Mouse (Mus musculus): ENCODE measurements around the gene Tob2. TPM values are rescaled to one million over a fixed set of nuclear protein-coding genes. Genes with fewer than 3 reads are reported as not detected.
A peak's percentile ranks its signal among the peaks of the same experiment; 100 is the strongest.

Tob2 gene
- polyA plus RNA-seq, 1 experiment from 2014 or later, result 11.1 TPM

- Histone ChIP-seq H3K36me3 (ENCODE audit: control insufficient read depth, insufficient read depth, low read length) (peaks cover 35% of the 10 kb centered on the region), H3K9me3 (replicated peaks; ENCODE audit: control insufficient read depth, low read length) (no peaks in the 10 kb centered on the region), H3K9ac (ENCODE audit: low read length) (no peak overlapping the region), H3K27me3 (replicated peaks; ENCODE audit: control insufficient read depth, insufficient read depth, low read length) (no peaks in the 10 kb centered on the region), H3K4me2 (ENCODE audit: low read length) (no peak overlapping the region), H3K4me3 (ENCODE audit: low read depth, low read length) (no peak overlapping the region), H3K4me1 (ENCODE audit: control insufficient read depth, insufficient read depth, low read length) (no peaks in the 10 kb centered on the region), H3K27ac (ENCODE audit: low read depth, low read length) (no peak overlapping the region)
- WGBS, result 91% methylated on average over 9 of the region's 9 CpGs
- DNase-seq (ENCODE audit: low spot score) (no peak), ATAC-seq (no peak)
Observed at GRCm38 (mm10) chr15:81846755-81847154, 11.8 kb downstream of the Tob2 start.

GRCm38 (mm10) chr15:81845724-81846123 is 12.9 kb downstream of the Tob2 start:
- no peaks in the 10 kb centered on the region for H3K4me1 ChIP-seq (ENCODE audit: control insufficient read depth, insufficient read depth, low read length)
- no peak for DNase-seq (ENCODE audit: low spot score)
- 46% methylated on average over 4 of the region's 4 CpGs for WGBS

GRCm38 (mm10) chr15:81845033-81845625 is 13.5 kb downstream of the Tob2 start:
- Histone ChIP-seq H3K27ac (ENCODE audit: low read depth, low read length) (no peak overlapping the region), H3K27me3 (replicated peaks; ENCODE audit: control insufficient read depth, insufficient read depth, low read length) (no peaks in the 10 kb centered on the region), H3K4me1 (ENCODE audit: control insufficient read depth, insufficient read depth, low read length) (no peaks in the 10 kb centered on the region), H3K4me2 (ENCODE audit: low read length) (no peak overlapping the region), H3K9me3 (replicated peaks; ENCODE audit: control insufficient read depth, low read length) (no peaks in the 10 kb centered on the region), H3K9ac (ENCODE audit: low read length) (no peak overlapping the region), H3K4me3 (ENCODE audit: low read depth, low read length) (no peak overlapping the region), H3K36me3 (ENCODE audit: control insufficient read depth, insufficient read depth, low read length) (peaks cover 18% of the 10 kb centered on the region)
- WGBS, result 54% methylated on average over 5 of the region's 5 CpGs
- no peak for DNase-seq (ENCODE audit: low spot score)
- no peak for ATAC-seq

More at GRCm38 (mm10) chr15:81845724-81846123, 12.9 kb downstream of the Tob2 start:
- Histone ChIP-seq H3K9me3 (replicated peaks; ENCODE audit: control insufficient read depth, low read length) (no peaks in the 10 kb centered on the region), H3K4me3 (ENCODE audit: low read depth, low read length) (no peak overlapping the region), H3K9ac (ENCODE audit: low read length) (no peak overlapping the region), H3K36me3 (ENCODE audit: control insufficient read depth, insufficient read depth, low read length) (peaks cover 24% of the 10 kb centered on the region), H3K4me2 (ENCODE audit: low read length) (no peak overlapping the region), H3K27me3 (replicated peaks; ENCODE audit: control insufficient read depth, insufficient read depth, low read length) (no peaks in the 10 kb centered on the region), H3K27ac (ENCODE audit: low read depth, low read length) (no peak overlapping the region)
- no peak for ATAC-seq

GRCm38 (mm10) chr15:81842275-81842674 is 16.3 kb downstream of the Tob2 start:
- DNase-seq (ENCODE audit: low spot score) (no peak), ATAC-seq (no peak)
- Histone ChIP-seq H3K36me3 (ENCODE audit: control insufficient read depth, insufficient read depth, low read length) (no peaks in the 10 kb centered on the region), H3K4me3 (ENCODE audit: low read depth, low read length) (no peak overlapping the region), H3K27ac (ENCODE audit: low read depth, low read length) (no peak overlapping the region), H3K27me3 (replicated peaks; ENCODE audit: control insufficient read depth, insufficient read depth, low read length) (no peaks in the 10 kb centered on the region), H3K9me3 (replicated peaks; ENCODE audit: control insufficient read depth, low read length) (no peaks in the 10 kb centered on the region), H3K4me1 (ENCODE audit: control insufficient read depth, insufficient read depth, low read length) (peaks cover 4% of the 10 kb centered on the region; the same call in 1 of the 2 replicates), H3K9ac (ENCODE audit: low read length) (no peak overlapping the region), H3K4me2 (ENCODE audit: low read length) (no peak overlapping the region)
- WGBS, result 82% methylated on average over 7 of the region's 7 CpGs

GRCm38 (mm10) chr15:81840306-81840705 is 18.3 kb downstream of the Tob2 start:
- DNase-seq (ENCODE audit: low spot score), result no peak
- Histone ChIP-seq H3K9ac (ENCODE audit: low read length) (no peak overlapping the region), H3K27ac (ENCODE audit: low read depth, low read length) (no peak overlapping the region), H3K4me3 (ENCODE audit: low read depth, low read length) (no peak overlapping the region), H3K36me3 (ENCODE audit: control insufficient read depth, insufficient read depth, low read length) (no peaks in the 10 kb centered on the region), H3K4me1 (ENCODE audit: control insufficient read depth, insufficient read depth, low read length) (peaks cover 4% of the 10 kb centered on the region; the same call in 1 of the 2 replicates), H3K4me2 (ENCODE audit: low read length) (no peak overlapping the region), H3K27me3 (replicated peaks; ENCODE audit: control insufficient read depth, insufficient read depth, low read length) (no peaks in the 10 kb centered on the region), H3K9me3 (replicated peaks; ENCODE audit: control insufficient read depth, low read length) (no peaks in the 10 kb centered on the region)
- ATAC-seq, result no peak
- WGBS, result 94% methylated on average over 7 of the region's 7 CpGs

- H3K4me2 ChIP-seq (ENCODE audit: low read length), result no peak overlapping the region
- WGBS, result 55% methylated on average over 5 of the region's 5 CpGs
- H3K4me3 ChIP-seq (ENCODE audit: low read depth, low read length), result no peak overlapping the region
- peaks cover 4% of the 10 kb centered on the region; the same call in 1 of the 2 replicates for H3K4me1 ChIP-seq (ENCODE audit: control insufficient read depth, insufficient read depth, low read length)
- no peak overlapping the region for H3K9ac ChIP-seq (ENCODE audit: low read length)
- H3K27ac ChIP-seq (ENCODE audit: low read depth, low read length), result no peak overlapping the region; the same call in 1 of the 2 replicates
- DNase-seq (ENCODE audit: low spot score), result peak; percentile 75
- no peaks in the 10 kb centered on the region for H3K36me3 ChIP-seq (ENCODE audit: control insufficient read depth, insufficient read depth, low read length)
- H3K9me3 ChIP-seq (replicated peaks; ENCODE audit: control insufficient read depth, low read length), result no peaks in the 10 kb centered on the region
- no peaks in the 10 kb centered on the region for H3K27me3 ChIP-seq (replicated peaks; ENCODE audit: control insufficient read depth, insufficient read depth, low read length)
- ATAC-seq, result peak; percentile 59; the same call in 1 of the 2 replicates
Observed at GRCm38 (mm10) chr15:81839634-81840033, 19.0 kb downstream of the Tob2 start.

- peaks cover 4% of the 10 kb centered on the region; the same call in 1 of the 2 replicates for H3K4me1 ChIP-seq (ENCODE audit: control insufficient read depth, insufficient read depth, low read length)
- H3K9ac ChIP-seq (ENCODE audit: low read length), result no peak overlapping the region
- peak; percentile 19 for DNase-seq (ENCODE audit: low spot score)
- no peaks in the 10 kb centered on the region for H3K36me3 ChIP-seq (ENCODE audit: control insufficient read depth, insufficient read depth, low read length)
- ATAC-seq, result no peak
- no peak overlapping the region for H3K4me3 ChIP-seq (ENCODE audit: low read depth, low read length)
- no peak overlapping the region for H3K27ac ChIP-seq (ENCODE audit: low read depth, low read length)
- H3K9me3 ChIP-seq (replicated peaks; ENCODE audit: control insufficient read depth, low read length), result no peaks in the 10 kb centered on the region
- no peaks in the 10 kb centered on the region for H3K27me3 ChIP-seq (replicated peaks; ENCODE audit: control insufficient read depth, insufficient read depth, low read length)
- 50% methylated on average over 14 of the region's 14 CpGs for WGBS
- H3K4me2 ChIP-seq (ENCODE audit: low read length), result no peak overlapping the region
Observed at GRCm38 (mm10) chr15:81838554-81839235, 19.9 kb downstream of the Tob2 start.

- ATAC-seq (no peak), DNase-seq (ENCODE audit: low spot score) (no peak)
- Histone ChIP-seq H3K27me3 (replicated peaks; ENCODE audit: control insufficient read depth, insufficient read depth, low read length) (no peaks in the 10 kb centered on the region), H3K4me1 (ENCODE audit: control insufficient read depth, insufficient read depth, low read length) (peaks cover 4% of the 10 kb centered on the region; the same call in 1 of the 2 replicates), H3K36me3 (ENCODE audit: control insufficient read depth, insufficient read depth, low read length) (no peaks in the 10 kb centered on the region), H3K4me3 (ENCODE audit: low read depth, low read length) (no peak overlapping the region), H3K4me2 (ENCODE audit: low read length) (no peak overlapping the region), H3K9me3 (replicated peaks; ENCODE audit: control insufficient read depth, low read length) (no peaks in the 10 kb centered on the region), H3K27ac (ENCODE audit: low read depth, low read length) (no peak overlapping the region), H3K9ac (ENCODE audit: low read length) (no peak overlapping the region)
- WGBS, result 56% methylated on average over 7 of the region's 7 CpGs
Observed at GRCm38 (mm10) chr15:81836966-81837920, 21.4 kb downstream of the Tob2 start.
